Mouse (Mus musculus) monocyte, adult 2 months (primary cell): ENCODE data around the gene Ankrd65.

Experiments
- DNase-seq, 2 experiments: peaks; one replicate each; pipeline ENCODE4 v3.0.0; 2022; ENCODE audit warnings: low spot score in 2 of 2, low read depth in 1 of 2

Gene Ankrd65

GRCm38 (mm10) chr4:155811929-155812664 is 21.9 kb downstream of the Ankrd65 start, which contains the start of gene Ccnl2:
Ccnl2 (plus strand) TSS chr4:155812489.
- DNase-seq = peak; percentile 79 to 86

GRCm38 (mm10) chr4:155812665-155813181 is 22.5 kb downstream of the Ankrd65 start:
- DNase-seq = no peak

- DNase-seq = no peak
Measured at GRCm38 (mm10) chr4:155817533-155817932, 27.3 kb downstream of the Ankrd65 start.

- DNase-seq = no peak
Measured at GRCm38 (mm10) chr4:155821025-155821424, 30.8 kb downstream of the Ankrd65 start.

- no peak for DNase-seq
Measured at GRCm38 (mm10) chr4:155823443-155823842, 33.2 kb downstream of the Ankrd65 start.

- no peak for DNase-seq
Measured at GRCm38 (mm10) chr4:155829866-155830265, 39.6 kb downstream of the Ankrd65 start.

- no peak for DNase-seq
Measured at GRCm38 (mm10) chr4:155830596-155830995, 40.4 kb downstream of the Ankrd65 start.

- peak; percentile 87 to 92 for DNase-seq
Measured at GRCm38 (mm10) chr4:155831205-155831766, 41.0 kb downstream of the Ankrd65 start, which contains the start of gene Aurkaip1. Aurkaip1 (plus strand) TSS chr4:155831272.

GRCm38 (mm10) chr4:155831831-155832230 is 41.6 kb downstream of the Ankrd65 start:
- DNase-seq = no peak

GRCm38 (mm10) chr4:155832321-155832720 is 42.1 kb downstream of the Ankrd65 start:
- no peak for DNase-seq

- DNase-seq = no peak
Measured at GRCm38 (mm10) chr4:155833234-155833633, 43.0 kb downstream of the Ankrd65 start.

- DNase-seq = peak in 1 of 2 experiments; percentile 26
Measured at GRCm38 (mm10) chr4:155833836-155834235, 43.6 kb downstream of the Ankrd65 start.

GRCm38 (mm10) chr4:155837404-155838010 is 47.3 kb downstream of the Ankrd65 start:
- no peak for DNase-seq

GRCm38 (mm10) chr4:155838187-155839153 is 48.2 kb downstream of the Ankrd65 start:
- no peak for DNase-seq

GRCm38 (mm10) chr4:155839483-155839910 is 49.3 kb downstream of the Ankrd65 start, which contains the start of gene Mxra8:
Mxra8 (plus strand) TSS chr4:155839680.
- no peak for DNase-seq

GRCm38 (mm10) chr4:155840076-155841002 is 50.1 kb downstream of the Ankrd65 start:
- DNase-seq = no peak

- DNase-seq = peak in 1 of 2 experiments; percentile 56
Measured at GRCm38 (mm10) chr4:155841003-155841454, 50.8 kb downstream of the Ankrd65 start.

GRCm38 (mm10) chr4:155841651-155842270 is 51.5 kb downstream of the Ankrd65 start:
- no peak for DNase-seq

GRCm38 (mm10) chr4:155843231-155843630 is 53.0 kb downstream of the Ankrd65 start:
- no peak for DNase-seq
